Mouse (Mus musculus) myocyte (in vitro differentiated cells): Measurements from ENCODE around the gene Ube2j1.

ENCODE experiments used
- E2F4 ChIP-seq: IDR thresholded peaks from one replicate; pipeline ENCODE4 v1.6.1; 2011; ENCODE audit warnings: mild to moderate bottlenecking, control low read depth, moderate library complexity; ENCODE audit not compliant: insufficient read depth
- POLR2A ChIP-seq: IDR thresholded peaks from one replicate; pipeline ENCODE4 v1.6.1; 2011; ENCODE audit warnings: low read depth, mild to moderate bottlenecking, control low read depth, moderate library complexity; ENCODE audit not compliant: insufficient read length

- TF ChIP-seq E2F4 (no peak), POLR2A (no peak)
These were observed 44.7 kb downstream of the Ube2j1 start for GRCm38 (mm10) chr4:33075776-33076524.
